Mouse (Mus musculus) C2C12 (cell line): ENCODE results near the gene Aox2.

Experiments
- CTCF ChIP-seq: IDR thresholded peaks from one replicate; pipeline ENCODE4 v1.5.1; 2011; ENCODE audit not compliant: control insufficient read depth, insufficient read depth, insufficient read length
- FOSL1 ChIP-seq: IDR thresholded peaks from one replicate; pipeline ENCODE4 v1.8.0; 2011; ENCODE audit warnings: mild to moderate bottlenecking, low read length; ENCODE audit not compliant: poor library complexity, insufficient read depth, severe bottlenecking
- USF1 ChIP-seq: IDR thresholded peaks from one replicate; pipeline ENCODE4 v1.6.1; 2011; ENCODE audit warnings: low read depth, mild to moderate bottlenecking, control low read depth, moderate library complexity

DNA sequence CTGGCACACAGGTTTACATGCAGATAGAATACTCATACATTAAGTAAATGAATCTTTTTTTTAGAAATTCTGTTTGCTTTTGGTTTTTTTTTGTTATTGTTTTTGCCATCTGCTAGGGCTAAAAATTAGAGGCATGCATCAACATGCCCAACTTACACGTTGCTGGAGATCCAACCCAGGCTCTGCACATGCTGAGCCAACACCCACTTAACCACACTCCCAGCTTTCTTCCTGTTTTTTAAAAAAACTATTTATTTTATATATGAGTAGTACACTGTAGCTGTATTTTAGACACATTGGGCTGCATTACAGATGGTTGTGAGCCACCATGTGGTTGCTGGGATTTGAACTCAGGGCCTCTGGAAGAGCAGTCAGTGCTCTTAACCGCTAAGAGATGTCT, 137.9 kb downstream of the Aox2 start:
- TF ChIP-seq CTCF (no peak), FOSL1 (no peak), USF1 (no peak)
